Mouse (Mus musculus) gastrocnemius, adult 2 months (tissue): Measurements from ENCODE around the gene Kiss1r. TPM values are rescaled to one million over a fixed set of nuclear protein-coding genes. Genes with fewer than 3 reads are reported as not detected.

ENCODE experiments used
- DNase-seq: peaks from one replicate; pipeline ENCODE4 v3.0.0; 2022
- H3K27ac ChIP-seq: fragments of 200-600 bp; 2 replicates; pipeline ENCODE4 v1.8.1; 2022; ENCODE audit warnings: mild to moderate bottlenecking
- H3K4me3 ChIP-seq: fragments of 200-600 bp; 2 replicates; pipeline ENCODE4 v1.8.1; 2022; ENCODE audit warnings: mild to moderate bottlenecking, moderate library complexity
- CTCF ChIP-seq: fragments of 200-600 bp; IDR thresholded peaks from 2 replicates; pipeline ENCODE4 v1.8.1; 2022; ENCODE audit warnings: antibody characterized with exemption, mild to moderate bottlenecking, moderate library complexity
- intact Hi-C: fragments of 180-260 bp; cut with DNase I; formaldehyde crosslinking; loops from one replicate; pipeline ENCODE4 v1.15.1; 2025
- total RNA-seq, 2 experiments: library from RNA; stranded (reverse); gene quantifications; 2 replicates each; pipeline ENCODE4 v1.2.3; 2021

The Kiss1r gene
- total RNA-seq, 2 experiments from 2014 or later, result 0.17 to 0.23 TPM

GRCm38 (mm10) chr10:79908167-79909091 lies 8.3 kb upstream of the Kiss1r start, which contains the start of gene Med16:
Gene Med16 (minus strand): TSS chr10:79908923.
- TF ChIP-seq CTCF, result no peak
- H3K27ac ChIP-seq, result peak within 1 kb of the TSS; percentile 100
- peak; percentile 97 for DNase-seq
- peak within 1 kb of the TSS; percentile 70 for H3K4me3 ChIP-seq
- intact Hi-C loops, result no loop called here

GRCm38 (mm10) chr10:79909092-79909922 lies 7.5 kb upstream of the Kiss1r start:
- peak overlapping the region; percentile 100 for H3K27ac ChIP-seq

GRCm38 (mm10) chr10:79910556-79910955 lies 6.2 kb upstream of the Kiss1r start, which contains the start of gene Gm26602:
Gene Gm26602 (plus strand): TSS chr10:79910856.
- H3K4me3 ChIP-seq, result no peak within 1 kb of the TSS
- no peak for TF ChIP-seq CTCF
- H3K27ac ChIP-seq, result peak within 1 kb of the TSS; percentile 100; the same call in 1 of the 2 replicates
- DNase-seq, result no peak
- intact Hi-C loops, result no loop called here

More at GRCm38 (mm10) chr10:79909092-79909922, 7.5 kb upstream of the Kiss1r start:
- H3K4me3 ChIP-seq, result peak overlapping the region; percentile 70
- intact Hi-C loops, result no loop called here
- no peak for DNase-seq
- no peak for TF ChIP-seq CTCF

DNA sequence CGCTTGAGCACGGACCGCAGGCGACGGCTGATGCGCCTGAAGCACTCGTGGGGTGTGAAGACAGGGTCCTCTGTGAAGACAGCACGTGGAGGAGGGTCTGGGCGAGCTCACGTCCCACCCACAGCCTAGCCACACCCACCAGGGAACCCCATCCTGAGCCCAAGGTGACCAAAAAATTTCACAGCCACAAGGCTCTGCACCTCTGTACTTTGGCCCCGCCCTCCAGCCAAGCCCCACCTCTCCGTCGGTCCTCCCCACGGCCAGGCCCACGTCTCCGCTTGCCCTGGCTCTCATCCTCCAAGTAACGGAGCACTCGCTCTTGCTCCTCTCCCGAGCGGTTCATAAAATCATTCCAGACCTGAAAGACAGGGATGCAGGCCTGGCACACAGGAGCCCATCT lies 4.4 kb upstream of the Kiss1r start:
- no peak for TF ChIP-seq CTCF
- intact Hi-C loops, result no loop called here
- DNase-seq, result no peak
- H3K27ac ChIP-seq, result no peak overlapping the region
- H3K4me3 ChIP-seq, result no peak overlapping the region

DNA sequence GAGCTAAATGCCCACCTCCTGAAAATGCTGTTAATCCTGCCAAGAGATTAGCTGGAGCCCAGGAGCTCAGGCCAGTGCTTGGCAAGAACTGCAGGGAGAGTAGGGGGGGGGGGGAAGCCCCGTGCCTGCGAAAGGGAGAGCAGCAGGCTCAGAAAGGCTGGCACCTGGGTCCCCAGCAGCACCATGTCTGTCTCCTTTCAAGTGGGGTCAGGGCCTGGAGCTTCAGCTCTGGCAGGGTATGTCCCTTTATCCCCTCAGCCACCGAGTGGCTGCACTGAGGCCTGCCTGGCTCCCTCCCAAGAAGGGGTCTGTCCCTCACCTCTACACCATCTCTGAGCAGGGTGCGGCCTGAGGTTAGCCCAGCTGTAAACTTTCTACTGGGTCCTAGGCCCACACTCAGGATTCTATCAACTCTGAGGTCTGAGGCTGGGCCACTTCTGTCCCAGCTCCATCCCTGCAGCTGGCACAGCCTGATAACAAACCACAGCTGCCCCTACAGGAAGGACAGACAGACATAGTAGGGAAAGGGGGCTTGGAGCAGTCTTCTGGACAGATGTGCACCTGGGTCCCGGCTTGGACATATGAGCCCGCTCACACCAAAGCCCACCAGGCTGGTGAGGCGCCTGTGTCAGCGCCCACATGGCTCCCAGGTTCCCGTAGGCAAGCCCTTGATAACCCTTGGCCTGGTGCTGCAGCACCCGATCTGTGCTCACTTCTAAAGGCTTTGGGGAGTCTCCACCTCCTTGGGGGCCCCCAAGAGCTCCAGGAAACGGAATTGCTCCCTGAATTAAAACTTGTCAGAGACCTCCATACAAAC lies 2.4 kb upstream of the Kiss1r start:
- intact Hi-C loops, result no loop called here
- DNase-seq, result no peak
- TF ChIP-seq CTCF, result no peak
- Histone ChIP-seq H3K4me3 (no peak overlapping the region), H3K27ac (no peak overlapping the region)

DNA sequence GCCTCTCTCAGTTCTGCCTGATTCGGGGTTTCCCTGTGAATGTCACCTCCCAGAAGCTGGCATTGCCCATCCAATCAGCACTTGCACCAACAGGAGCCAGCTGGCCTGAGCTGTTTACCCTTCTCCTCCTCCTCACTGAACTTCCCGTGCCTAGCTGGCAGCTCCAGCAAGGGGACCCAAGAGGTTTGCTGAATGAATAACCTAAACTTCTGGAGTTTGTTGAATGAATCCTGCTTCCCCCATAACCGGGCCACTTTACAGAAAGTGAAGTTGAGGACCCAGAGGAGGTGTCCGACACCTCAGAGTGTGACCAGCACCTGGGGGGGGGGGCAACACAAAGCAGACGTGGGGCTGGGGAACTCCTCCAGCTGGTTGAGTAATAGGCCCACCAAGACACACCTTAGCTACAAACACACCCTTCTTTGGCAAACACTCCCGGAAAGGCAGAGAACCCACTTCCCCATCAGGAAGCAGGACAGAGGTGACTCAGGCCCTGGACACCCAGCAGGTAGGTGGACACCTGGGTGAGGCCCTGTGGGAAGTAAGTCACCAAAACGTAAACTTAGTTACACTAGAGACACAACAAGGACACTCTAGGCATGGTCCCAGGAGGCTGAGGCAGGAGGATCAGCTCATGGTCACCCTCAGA lies 1.7 kb upstream of the Kiss1r start:
- Histone ChIP-seq H3K27ac (no peak overlapping the region), H3K4me3 (no peak overlapping the region; the same call in 1 of the 2 replicates)
- intact Hi-C loops, result no loop called here
- no peak for TF ChIP-seq CTCF
- no peak for DNase-seq

DNA sequence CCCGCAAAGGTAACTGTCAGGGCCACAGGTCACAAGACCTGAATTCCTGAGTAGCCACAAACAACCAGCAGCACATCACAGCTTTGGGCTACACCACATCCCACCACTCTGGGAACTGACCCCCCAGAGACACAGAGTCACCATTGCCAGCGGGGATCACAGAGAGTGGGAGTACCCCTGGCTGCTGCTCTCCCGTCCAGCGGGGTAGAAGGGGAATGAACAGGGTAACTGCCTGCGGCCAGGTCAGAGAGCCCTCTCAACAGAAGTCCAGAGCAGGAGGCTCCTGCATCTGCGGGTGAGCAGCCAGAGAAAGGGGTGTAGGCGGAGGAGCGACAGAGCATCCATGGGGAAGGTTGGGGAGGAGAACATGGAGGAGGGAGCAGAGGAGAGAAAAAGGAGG lies 690 bp upstream of the Kiss1r start:
- peak overlapping the region; percentile 97 for H3K27ac ChIP-seq
- no peak for TF ChIP-seq CTCF
- DNase-seq, result no peak
- H3K4me3 ChIP-seq, result peak overlapping the region; percentile 95
- intact Hi-C loops, result no loop called here

GRCm38 (mm10) chr10:79917532-79918100 lies 845 bp downstream of the Kiss1r start:
- intact Hi-C loops, result no loop called here
- H3K27ac ChIP-seq, result peak overlapping the region; percentile 97
- peak overlapping the region; percentile 95 for H3K4me3 ChIP-seq
- DNase-seq, result no peak
- TF ChIP-seq CTCF, result no peak

- no peak for DNase-seq
- Histone ChIP-seq H3K4me3 (peak overlapping the region; percentile 51), H3K27ac (peak overlapping the region; percentile 35)
- intact Hi-C loops, result no loop called here
- TF ChIP-seq CTCF, result no peak
Observed at GRCm38 (mm10) chr10:79918231-79919078, 1.7 kb downstream of the Kiss1r start.

GRCm38 (mm10) chr10:79919251-79919849 lies 2.6 kb downstream of the Kiss1r start:
- intact Hi-C loops, result no loop called here
- H3K4me3 ChIP-seq, result no peak overlapping the region
- DNase-seq, result no peak

More at GRCm38 (mm10) chr10:79919251-79919849, 2.6 kb downstream of the Kiss1r start:
- TF ChIP-seq CTCF, result no peak
- no peak overlapping the region for H3K27ac ChIP-seq
